Mouse (Mus musculus) spleen, adult 2 months (tissue): Measurements from ENCODE around the gene Siae.

Experiments used
- CTCF ChIP-seq: fragments of 200-500 bp; IDR thresholded peaks from 2 replicates; pipeline ENCODE4 v1.5.1; 2011; ENCODE audit warnings: mild to moderate bottlenecking, inconsistent platforms; ENCODE audit not compliant: insufficient read depth, insufficient read length, insufficient replicate concordance; ENCODE audit errors: extremely low read depth
- POLR2A ChIP-seq: fragments of 200-500 bp; IDR thresholded peaks from 2 replicates; pipeline ENCODE4 v1.6.1; 2011; ENCODE audit warnings: low read depth, low read length, inconsistent platforms

- TF ChIP-seq POLR2A, result no peak
- no peak for TF ChIP-seq CTCF
Measured at GRCm38 (mm10) chr9:37506023-37506422, 49.5 kb upstream of the Siae start.
